Mouse (Mus musculus) liver, adult 2 months (tissue): Measurements from ENCODE around the gene Gm10518. TPM values are rescaled to one million over a fixed set of nuclear protein-coding genes. Genes with fewer than 3 reads are reported as not detected.
A peak's percentile ranks its signal among the peaks of the same experiment; 100 is the strongest.

Source experiments
- DNase-seq: peaks from one replicate; pipeline ENCODE4 v3.0.0-alpha.2; 2011; ENCODE audit warnings: low read depth, low spot score; ENCODE audit errors: extremely low read depth
- H3K27ac ChIP-seq: fragments of 200-500 bp; replicated peaks from 2 replicates; pipeline ENCODE4 v1.5.1; 2012; ENCODE audit warnings: low read depth, mild to moderate bottlenecking, control low read depth, inconsistent platforms, low read length; ENCODE audit not compliant: insufficient read depth
- H3K27me3 ChIP-seq: fragments of 200-500 bp; 2 replicates; pipeline ENCODE4 v1.6.1; 2012; ENCODE audit warnings: mild to moderate bottlenecking, moderate library complexity, low read length, inconsistent platforms; ENCODE audit not compliant: control insufficient read depth, insufficient read depth
- H3K36me3 ChIP-seq: fragments of 200-500 bp; 2 replicates; pipeline ENCODE4 v1.6.1; 2012; ENCODE audit warnings: low read length, inconsistent platforms; ENCODE audit not compliant: control insufficient read depth, insufficient read depth
- H3K4me1 ChIP-seq: fragments of 200-500 bp; 2 replicates; pipeline ENCODE4 v1.6.1; 2011; ENCODE audit warnings: low read length; ENCODE audit not compliant: control insufficient read depth, insufficient read depth
- H3K4me3 ChIP-seq: fragments of 200-500 bp; 2 replicates; pipeline ENCODE4 v1.5.1; 2011; ENCODE audit warnings: low read depth, mild to moderate bottlenecking, control low read depth, low read length, moderate library complexity; ENCODE audit not compliant: insufficient read depth
- H3K79me2 ChIP-seq: fragments of 200-500 bp; 2 replicates; pipeline ENCODE4 v1.6.1; 2012; ENCODE audit warnings: inconsistent platforms, mild to moderate bottlenecking, low read length, moderate library complexity; ENCODE audit not compliant: control insufficient read depth, insufficient read depth
- H3K9ac ChIP-seq: fragments of 200-500 bp; 2 replicates; pipeline ENCODE4 v1.6.1; 2012; ENCODE audit warnings: low read depth, mild to moderate bottlenecking, control low read depth, inconsistent platforms, low read length
- CTCF ChIP-seq: fragments of 200-500 bp; IDR thresholded peaks from 2 replicates; pipeline ENCODE4 v1.5.1; 2011; ENCODE audit warnings: low read depth, low read length, control low read depth
- POLR2A ChIP-seq: fragments of 200-500 bp; IDR thresholded peaks from 2 replicates; pipeline ENCODE4 v1.6.1; 2011; ENCODE audit warnings: low read length, control low read depth; ENCODE audit not compliant: insufficient read depth; ENCODE audit errors: extremely low read depth
- WGBS: fragments of 180-500 bp; shearing (Covaris S2); methylation state at CpG from one replicate; pipeline ENCODE4 v1.1.7; 2018; 5-methylcytosine and 5-hydroxymethylcytosine counted together
- polyA plus RNA-seq: library from polyadenylated mRNA; depleted of rRNA; stranded (reverse); fragments of >200 nt; gene quantifications from 2 replicates; pipeline ENCODE4 v1.2.3, GENCODE M21; 2012
- total RNA-seq: library from RNA; depleted of rRNA; stranded (reverse); fragments of >200 nt; gene quantifications from 2 replicates; pipeline ENCODE4 v1.2.3, GENCODE M21; 2014

Gene Gm10518
- total and polyA plus RNA-seq, 2 experiments, result not detected

- H3K9ac ChIP-seq, result no peak overlapping the region
- no peak overlapping the region for H3K4me3 ChIP-seq
- TF ChIP-seq CTCF (no peak), POLR2A (no peak)
- peak; percentile 70 for DNase-seq
- no peaks in the 10 kb centered on the region for H3K27me3 ChIP-seq
- WGBS, result 52% methylated on average over 5 of the region's 5 CpGs
- H3K27ac ChIP-seq, result no peak overlapping the region
- H3K36me3 ChIP-seq, result no peaks in the 10 kb centered on the region
- H3K79me2 ChIP-seq, result no peaks in the 10 kb centered on the region
- H3K4me1 ChIP-seq, result peaks cover 4% of the 10 kb centered on the region; the same call in 1 of the 2 replicates
Measured at GRCm38 (mm10) chr1:179824549-179824948, 21.4 kb downstream of the Gm10518 start.

- Histone ChIP-seq H3K4me1 (peaks cover 4% of the 10 kb centered on the region; the same call in 1 of the 2 replicates), H3K4me3 (no peak overlapping the region), H3K36me3 (no peaks in the 10 kb centered on the region), H3K27ac (no peak overlapping the region), H3K9ac (no peak overlapping the region), H3K79me2 (no peaks in the 10 kb centered on the region), H3K27me3 (no peaks in the 10 kb centered on the region)
- 93% methylated on average over 5 of the region's 5 CpGs for WGBS
- DNase-seq, result no peak
- TF ChIP-seq POLR2A (no peak), CTCF (no peak)
Measured at GRCm38 (mm10) chr1:179828051-179828450, 24.9 kb downstream of the Gm10518 start.

- Histone ChIP-seq H3K27ac (no peak overlapping the region), H3K4me3 (no peak overlapping the region), H3K9ac (no peak overlapping the region), H3K4me1 (peaks cover 6% of the 10 kb centered on the region), H3K79me2 (no peaks in the 10 kb centered on the region), H3K36me3 (no peaks in the 10 kb centered on the region), H3K27me3 (no peaks in the 10 kb centered on the region)
- 81% methylated on average over 4 of the region's 4 CpGs for WGBS
- no peak for TF ChIP-seq CTCF
- TF ChIP-seq POLR2A, result no peak
- DNase-seq, result no peak
Measured at GRCm38 (mm10) chr1:179828900-179829299, 25.7 kb downstream of the Gm10518 start.

GRCm38 (mm10) chr1:179832710-179833240 is 29.6 kb downstream of the Gm10518 start:
- peak; percentile 28 for DNase-seq
- no peaks in the 10 kb centered on the region for H3K36me3 ChIP-seq
- H3K27ac ChIP-seq, result no peak overlapping the region
- 58% methylated on average over 7 of the region's 7 CpGs for WGBS
- no peaks in the 10 kb centered on the region for H3K27me3 ChIP-seq
- no peaks in the 10 kb centered on the region for H3K79me2 ChIP-seq
- H3K4me3 ChIP-seq, result no peak overlapping the region
- no peak for TF ChIP-seq CTCF
- no peak for TF ChIP-seq POLR2A
- no peak overlapping the region for H3K9ac ChIP-seq
- H3K4me1 ChIP-seq, result peaks cover 10% of the 10 kb centered on the region

- no peak overlapping the region for H3K9ac ChIP-seq
- H3K27me3 ChIP-seq, result no peaks in the 10 kb centered on the region
- H3K4me3 ChIP-seq, result no peak overlapping the region
- H3K27ac ChIP-seq, result no peak overlapping the region
- H3K4me1 ChIP-seq, result peaks cover 10% of the 10 kb centered on the region
- TF ChIP-seq POLR2A (no peak), CTCF (no peak)
- DNase-seq, result peak; percentile 74
- H3K36me3 ChIP-seq, result no peaks in the 10 kb centered on the region
- H3K79me2 ChIP-seq, result no peaks in the 10 kb centered on the region
- 16% methylated on average over 1 of the region's 1 CpGs for WGBS
Measured at GRCm38 (mm10) chr1:179833596-179833995, 30.4 kb downstream of the Gm10518 start.

GRCm38 (mm10) chr1:179835753-179836425 is 32.7 kb downstream of the Gm10518 start:
- no peak overlapping the region for H3K9ac ChIP-seq
- DNase-seq, result peak; percentile 89
- peaks cover 10% of the 10 kb centered on the region for H3K4me1 ChIP-seq
- no peaks in the 10 kb centered on the region for H3K27me3 ChIP-seq
- no peaks in the 10 kb centered on the region for H3K79me2 ChIP-seq
- H3K4me3 ChIP-seq, result no peak overlapping the region
- TF ChIP-seq POLR2A, result no peak
- TF ChIP-seq CTCF, result no peak
- WGBS, result 19% methylated on average over 1 of the region's 1 CpGs
- H3K36me3 ChIP-seq, result no peaks in the 10 kb centered on the region
- H3K27ac ChIP-seq, result peak overlapping the region; percentile 33
